Mouse (Mus musculus): ENCODE data around the gene Dpm3.

DNA sequence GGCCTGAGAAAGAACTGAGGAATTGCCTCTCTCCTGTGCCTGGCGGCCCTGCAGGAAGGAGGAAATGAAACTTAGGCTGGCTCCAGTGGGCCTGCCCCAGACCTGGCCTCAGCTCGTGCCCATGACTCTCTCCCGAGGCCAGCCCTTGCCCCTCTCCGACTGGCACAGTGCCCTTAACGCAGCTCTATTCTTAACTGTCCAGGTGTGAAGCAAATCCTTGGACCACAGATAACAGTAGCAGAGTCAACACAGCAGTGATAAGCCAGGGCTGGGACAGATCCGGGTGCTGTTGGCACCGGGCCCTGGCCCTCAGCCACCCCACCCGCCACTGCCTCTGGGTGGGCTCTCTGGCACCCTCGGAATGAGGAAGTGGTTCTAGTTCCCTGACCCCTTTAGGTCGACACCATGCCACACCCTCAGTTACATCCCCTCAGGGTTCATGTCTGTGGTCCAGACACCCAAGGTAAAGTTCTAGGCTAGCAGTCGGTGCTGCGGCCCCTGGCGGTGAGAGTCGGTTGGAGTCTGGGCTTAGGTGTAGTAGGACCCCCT is 25.5 kb upstream of the Dpm3 start:
- TF ChIP-seq TAL1 (IDR thresholded peaks at IDR 0.05; ENCODE audit: low read length) (no peak), GATA1 (IDR thresholded peaks at IDR 0.05; ENCODE audit: low read length) (no peak)
